Mouse (Mus musculus) ES-Bruce4 (cell line): ENCODE data around the gene Lonrf2.

Source experiments
- CTCF ChIP-seq: IDR thresholded peaks from one replicate; pipeline ENCODE4 v1.8.1; 2011; ENCODE audit warnings: low read depth, low read length
- EP300 ChIP-seq: IDR thresholded peaks from 2 replicates; pipeline ENCODE4 v1.6.1; 2011; ENCODE audit warnings: low read depth, low read length; ENCODE audit not compliant: insufficient read depth

- TF ChIP-seq EP300 = no peak
- no peak for TF ChIP-seq CTCF
Measured at GRCm38 (mm10) chr1:38770676-38771075, 65.8 kb downstream of the Lonrf2 start.
